Mouse (Mus musculus) layer of hippocampus, postnatal 10 days (tissue): ENCODE measurements around the gene Chd5. TPM values are rescaled to one million over a fixed set of nuclear protein-coding genes. Genes with fewer than 3 reads are reported as not detected.
A peak's percentile ranks its signal among the peaks of the same experiment; 100 is the strongest.

Experiments used
- DNase-seq, 2 experiments: peaks; one replicate each; pipeline ENCODE4 v3.0.0; 2021; ENCODE audit warnings: low spot score in 2 of 2
- long read RNA-seq: library from polyadenylated mRNA; stranded (forward); transcript quantifications from one replicate; pipeline ENCODE4 v2.0.0, GENCODE M21; 2023
- total RNA-seq, 2 experiments: library from RNA; stranded (reverse); gene quantifications; 2 replicates each; pipeline ENCODE4 v1.2.3; 2021

The Chd5 gene
- 100 to 1,000 TPM; 189 to 192 TPM for total RNA-seq
- long read RNA-seq, full-length matches to known transcripts = 2 of 64 reads
- long read RNA-seq, partial matches to known transcripts = 8 of 64 reads
- long read RNA-seq, other reads (novel, unspliced or antisense) = 54 of 64 reads

DNA sequence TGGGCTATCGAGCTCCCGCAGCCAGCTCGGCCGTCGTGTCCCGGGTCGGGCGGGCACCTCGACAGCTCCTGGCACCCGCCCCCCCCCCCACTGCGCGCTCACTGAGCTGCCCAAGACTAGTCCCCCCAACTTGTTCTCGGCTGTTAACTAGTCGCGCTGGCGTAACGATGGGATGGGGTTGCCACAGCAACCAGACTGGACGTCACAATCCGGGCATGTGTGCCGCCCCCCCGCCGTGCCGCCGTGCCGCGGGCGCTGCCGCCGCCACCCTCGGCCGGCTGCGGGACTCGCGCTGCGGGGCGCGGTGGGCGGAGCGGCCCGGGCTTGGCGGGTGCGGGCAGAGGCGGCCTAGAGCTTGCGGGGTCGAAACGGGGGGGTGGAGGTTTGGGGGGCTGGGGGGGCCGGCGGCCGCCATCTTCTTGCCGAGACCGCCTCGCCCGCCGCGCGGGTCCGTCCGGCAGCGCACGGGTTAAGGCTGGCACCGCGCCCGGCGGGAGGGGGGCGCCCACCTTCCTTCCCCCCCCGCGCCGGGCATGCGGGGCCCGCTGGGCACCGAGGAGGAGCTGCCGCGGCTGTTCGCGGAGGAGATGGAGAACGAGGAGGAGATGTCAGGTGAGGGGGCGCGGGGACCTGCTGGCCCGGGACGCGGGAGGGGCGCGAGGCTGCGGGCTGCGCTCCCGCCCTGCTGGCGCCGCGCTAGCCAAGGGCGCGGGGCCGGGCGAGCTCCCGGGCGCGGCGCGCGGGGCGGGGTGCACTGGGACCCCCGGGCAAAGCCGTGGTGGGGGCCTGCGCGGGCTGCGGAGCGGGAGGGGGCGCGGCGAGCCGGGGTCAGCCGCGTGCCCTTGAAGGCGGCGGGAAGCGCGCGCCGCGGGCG lies at the start of gene Chd5:
Chd5 (plus strand) TSS at position 233 of the 874 bp plus-strand sequence.
- peak; percentile 60 to 71 for DNase-seq

- no peak for DNase-seq
Measured at GRCm38 (mm10) chr4:152290385-152290784, 48.1 kb upstream of the Chd5 start.

DNA sequence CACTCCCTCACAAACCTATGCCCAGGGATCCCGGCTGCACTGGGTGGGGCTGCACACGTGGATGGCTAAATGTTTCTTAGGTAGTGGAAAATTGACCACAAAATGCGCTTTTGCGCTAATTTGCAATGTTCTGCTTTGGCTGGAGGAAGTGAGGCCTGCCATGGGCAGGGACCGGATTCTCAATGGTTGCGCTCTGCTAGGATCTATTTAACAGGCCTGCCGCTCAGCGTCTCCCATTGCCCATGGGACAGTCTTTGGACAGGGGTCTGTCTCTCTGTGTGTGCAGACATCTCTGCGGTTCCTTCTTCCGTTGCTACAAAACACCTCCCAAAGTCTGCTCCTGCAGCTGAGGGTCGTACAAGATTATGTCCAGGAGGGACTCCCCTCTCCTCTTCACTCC lies 47.5 kb upstream of the Chd5 start:
- DNase-seq = no peak

DNA sequence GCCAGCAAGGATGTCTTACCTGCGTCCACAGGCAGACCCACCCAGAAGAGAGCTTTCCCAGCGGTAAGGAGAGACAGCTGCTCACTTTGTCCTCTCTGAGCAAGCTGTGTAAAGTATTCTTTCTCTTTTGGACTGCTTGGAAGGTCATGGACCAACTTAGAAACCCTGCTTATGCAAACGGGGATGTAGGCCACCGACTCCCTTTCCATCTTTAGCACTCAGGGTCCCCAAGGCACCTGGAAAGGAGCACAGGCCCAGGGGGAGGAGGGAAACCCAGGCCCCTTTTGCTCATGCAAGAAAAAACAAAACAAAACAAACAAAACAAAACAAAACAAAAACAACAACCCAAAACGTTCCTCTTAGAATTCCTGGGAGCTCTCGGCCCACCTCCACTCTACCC lies 46.9 kb upstream of the Chd5 start, which contains the start of gene Hes3:
Hes3 (minus strand) TSS at position 101 of the 400 bp plus-strand sequence.
- no peak for DNase-seq

DNA sequence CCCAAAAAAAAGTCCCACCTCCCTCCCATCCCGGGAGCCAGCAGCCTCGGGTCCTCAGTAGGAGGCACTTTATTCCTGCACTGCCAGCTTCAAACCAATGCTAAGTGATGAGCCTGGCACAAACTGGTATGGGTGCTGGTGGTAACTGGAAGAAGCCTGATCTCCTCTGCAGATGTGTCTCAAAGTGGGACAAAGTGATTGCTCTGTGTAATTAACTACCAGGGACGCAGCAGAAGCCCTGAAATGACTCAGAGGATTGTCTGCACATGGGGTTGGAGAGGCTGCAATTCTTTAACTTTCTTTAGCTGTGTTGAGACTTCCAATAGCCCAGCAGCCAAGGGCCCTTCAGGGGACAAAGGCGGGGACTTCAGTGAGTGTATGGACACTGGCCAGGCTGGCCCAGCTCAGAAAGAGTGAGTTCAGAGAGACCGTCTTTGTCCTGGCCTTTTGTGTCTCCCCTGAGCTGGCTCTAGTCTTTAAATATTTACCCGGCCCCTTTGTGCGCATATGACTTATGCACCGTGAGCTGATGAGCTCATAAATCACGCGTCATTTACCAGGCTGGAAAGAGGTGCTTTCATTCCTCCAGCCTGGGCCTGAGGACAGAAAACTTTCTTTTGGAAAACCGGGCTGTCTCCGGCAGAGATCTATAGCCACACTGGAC lies 46.2 kb upstream of the Chd5 start:
- DNase-seq = no peak

DNA sequence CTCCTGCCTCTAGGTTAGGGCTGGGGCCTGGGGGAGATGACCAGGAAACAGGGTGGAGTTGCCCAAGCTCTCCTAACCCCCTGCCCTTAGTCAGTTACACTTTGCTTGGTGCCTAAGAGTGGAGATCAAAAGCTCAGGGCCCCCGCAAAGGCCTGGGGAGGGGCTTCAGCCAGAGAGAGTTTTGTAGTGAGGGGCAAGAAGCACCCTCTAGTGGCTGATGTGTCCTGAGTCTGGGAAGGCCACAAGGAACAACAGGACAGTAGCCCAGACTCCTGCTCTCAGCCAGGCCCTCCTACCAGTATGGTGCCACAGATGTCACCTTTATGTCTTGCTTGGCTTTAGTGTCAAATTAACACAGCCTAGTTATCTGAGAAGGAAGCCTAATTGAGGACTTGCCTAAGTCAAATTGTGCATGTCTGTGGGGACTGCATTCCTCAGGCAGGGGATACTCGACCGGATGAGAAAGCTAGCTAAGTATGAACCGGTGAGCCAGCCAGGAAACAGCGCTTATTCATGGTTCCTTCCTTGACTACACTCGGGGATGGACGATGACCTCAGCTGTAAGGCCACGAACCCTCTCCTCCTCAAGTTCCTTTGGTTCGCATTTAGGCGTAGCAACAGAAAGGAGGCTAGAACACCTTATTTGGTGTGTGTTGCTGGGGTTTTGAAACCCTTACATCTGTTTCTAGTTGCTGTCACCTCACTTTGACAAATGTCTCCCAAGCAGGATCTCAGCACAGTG lies 44.1 kb upstream of the Chd5 start:
- DNase-seq = no peak

DNA sequence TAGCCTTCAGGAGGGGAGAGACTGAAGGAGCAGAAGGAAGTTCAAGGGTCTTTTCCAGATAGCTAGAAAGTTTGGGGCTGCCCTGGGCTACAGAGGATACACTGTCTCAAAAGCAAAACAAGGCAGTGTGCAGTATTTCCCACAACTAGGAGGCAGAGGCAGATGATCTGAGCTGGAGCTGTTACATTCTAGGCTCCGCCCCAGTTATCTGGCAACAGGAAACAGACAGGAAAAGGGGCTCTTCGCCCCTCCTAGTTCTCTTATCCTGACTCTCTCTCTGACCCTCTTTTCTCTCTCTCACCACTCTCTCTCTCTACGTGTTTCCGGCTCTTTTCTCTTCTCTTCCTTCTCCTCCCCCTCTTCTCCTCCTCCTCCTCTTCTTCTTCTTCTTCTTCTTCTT lies 42.5 kb upstream of the Chd5 start:
- no peak for DNase-seq

DNA sequence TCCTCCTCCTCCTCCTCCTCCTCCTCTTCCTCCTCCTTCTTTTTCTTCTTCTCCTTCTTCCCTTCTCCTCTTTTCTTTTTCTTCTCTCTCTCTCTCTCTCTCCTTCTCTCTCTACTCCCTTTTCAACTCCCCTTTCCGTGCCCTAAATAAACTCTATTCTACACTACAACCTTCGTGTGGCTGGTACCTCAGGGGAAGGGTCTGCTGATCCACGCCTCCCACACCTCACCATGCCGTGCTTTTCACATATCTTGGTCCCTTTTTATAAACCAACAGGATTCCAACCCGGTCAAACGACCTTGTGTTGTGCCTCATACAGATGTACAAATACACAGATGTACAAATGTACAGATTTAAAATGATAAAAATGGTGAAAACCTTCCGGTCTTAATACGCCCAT lies 42.1 kb upstream of the Chd5 start:
- DNase-seq = no peak

DNA sequence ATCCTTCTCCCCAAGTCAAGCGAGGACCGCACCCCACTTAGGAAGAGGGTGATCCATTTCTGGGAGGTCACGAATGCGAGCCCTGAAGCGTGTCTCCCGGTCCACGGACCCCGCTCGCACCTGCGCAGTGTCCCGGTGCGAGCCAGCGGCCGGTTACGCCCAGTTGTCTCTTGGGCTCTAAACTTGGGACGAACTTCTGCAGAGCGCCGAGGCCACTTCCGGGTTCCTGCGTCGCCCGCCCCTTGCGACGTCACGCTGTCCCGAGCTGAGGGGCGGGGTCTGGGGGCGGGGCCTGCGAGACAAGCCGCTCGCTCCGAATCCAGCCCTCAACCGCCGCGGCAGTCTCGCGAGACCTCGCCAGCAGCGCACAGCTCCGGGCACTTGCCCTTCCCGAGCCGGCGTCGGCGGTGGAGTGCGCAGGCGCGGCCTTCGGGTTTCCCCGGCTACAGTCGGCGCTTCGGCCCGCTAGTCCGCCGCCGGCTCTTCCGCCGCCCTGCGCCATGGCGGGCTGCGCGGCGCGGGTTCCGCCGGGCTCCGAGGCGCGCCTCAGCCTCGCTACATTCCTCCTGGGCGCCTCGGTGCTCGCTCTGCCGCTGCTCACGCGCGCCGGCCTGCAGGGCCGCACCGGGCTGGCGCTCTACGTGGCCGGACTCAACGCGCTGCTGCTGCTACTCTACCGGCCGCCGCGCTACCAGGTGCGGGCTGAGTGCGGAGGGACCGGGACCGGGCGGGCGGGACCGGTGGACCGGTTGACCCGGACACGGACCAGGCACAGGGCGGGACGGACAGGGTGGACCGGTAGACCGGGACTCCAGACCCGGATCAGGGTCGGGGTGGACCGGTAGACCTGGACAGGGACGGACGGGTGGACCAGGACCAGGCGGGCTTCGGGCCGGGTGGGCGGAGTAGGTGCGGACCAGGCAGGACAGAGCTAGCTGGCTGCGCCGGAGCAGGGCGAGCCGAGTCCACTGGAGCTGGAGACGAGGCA lies 41.3 kb upstream of the Chd5 start, which contains the start of gene Icmt:
Icmt (plus strand) TSS at position 354 of the 988 bp plus-strand sequence.
- DNase-seq = peak; percentile 99

DNA sequence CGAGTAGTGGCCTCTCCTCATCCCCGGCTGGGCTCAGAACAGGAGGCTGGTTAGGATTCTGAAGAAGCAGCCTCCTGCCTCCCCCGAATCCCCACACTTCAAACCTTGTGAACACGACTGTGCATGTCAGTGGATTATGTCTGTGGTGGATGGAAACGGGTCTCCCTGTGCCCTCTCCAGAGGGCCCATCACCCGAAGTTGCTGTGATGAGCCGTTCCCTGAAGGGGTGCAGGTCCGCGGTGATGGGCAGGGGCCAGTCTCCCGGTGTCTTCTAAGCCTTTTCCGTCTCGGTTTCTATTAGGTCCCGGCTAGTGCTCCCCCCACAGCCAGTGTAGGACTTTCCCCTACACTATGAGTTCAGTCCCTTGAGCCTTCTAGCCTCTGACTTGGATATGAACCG lies 39.6 kb upstream of the Chd5 start:
- no peak for DNase-seq

- DNase-seq = no peak
Measured at GRCm38 (mm10) chr4:152300375-152300774, 38.1 kb upstream of the Chd5 start.

DNA sequence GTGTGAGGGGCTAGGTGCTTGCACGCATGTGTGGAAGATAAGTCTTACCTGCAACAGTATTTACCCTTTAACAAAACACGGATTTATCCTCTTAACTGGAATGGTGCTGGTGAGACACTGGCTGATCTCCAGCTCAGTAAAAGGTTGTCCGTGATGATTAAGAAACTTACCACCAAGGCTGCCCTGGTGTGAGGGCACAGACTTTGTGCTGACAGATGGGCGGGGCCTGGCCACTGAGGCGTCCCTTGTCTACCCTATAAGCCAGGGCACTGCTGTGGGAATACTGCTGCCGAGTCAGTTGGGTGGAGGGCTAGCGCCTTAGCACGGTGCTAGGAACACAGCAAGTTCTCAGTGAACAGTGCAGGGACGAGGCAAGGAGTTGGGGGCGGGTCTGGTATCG lies 36.4 kb upstream of the Chd5 start:
- no peak for DNase-seq

- DNase-seq = no peak
Measured at GRCm38 (mm10) chr4:152303172-152303571, 35.3 kb upstream of the Chd5 start.

GRCm38 (mm10) chr4:152304685-152305084 lies 33.8 kb upstream of the Chd5 start:
- DNase-seq = no peak

- DNase-seq = no peak
Measured at GRCm38 (mm10) chr4:152305991-152306390, 32.5 kb upstream of the Chd5 start.

- DNase-seq = no peak
Measured at GRCm38 (mm10) chr4:152307542-152307941, 30.9 kb upstream of the Chd5 start.

DNA sequence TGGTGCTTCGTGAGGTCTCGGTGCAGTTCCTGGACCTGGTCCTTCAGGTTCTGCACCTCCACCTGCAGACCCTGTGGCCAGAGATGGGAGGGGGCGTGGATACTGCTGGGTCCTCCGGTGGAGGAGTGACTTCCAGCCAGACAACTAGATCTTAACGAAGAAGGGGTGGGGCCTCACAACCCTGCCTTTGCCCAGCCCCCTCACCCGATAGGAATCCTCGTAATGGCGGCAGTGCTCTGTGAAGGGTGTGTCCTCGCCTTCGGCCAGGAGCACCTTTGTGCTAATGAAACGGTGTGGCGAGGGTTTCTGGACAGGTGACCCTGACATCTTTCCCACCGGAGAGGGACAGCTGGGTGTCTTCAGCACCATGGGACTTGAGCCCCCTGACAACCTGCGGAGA lies 26.3 kb upstream of the Chd5 start:
- no peak for DNase-seq

DNA sequence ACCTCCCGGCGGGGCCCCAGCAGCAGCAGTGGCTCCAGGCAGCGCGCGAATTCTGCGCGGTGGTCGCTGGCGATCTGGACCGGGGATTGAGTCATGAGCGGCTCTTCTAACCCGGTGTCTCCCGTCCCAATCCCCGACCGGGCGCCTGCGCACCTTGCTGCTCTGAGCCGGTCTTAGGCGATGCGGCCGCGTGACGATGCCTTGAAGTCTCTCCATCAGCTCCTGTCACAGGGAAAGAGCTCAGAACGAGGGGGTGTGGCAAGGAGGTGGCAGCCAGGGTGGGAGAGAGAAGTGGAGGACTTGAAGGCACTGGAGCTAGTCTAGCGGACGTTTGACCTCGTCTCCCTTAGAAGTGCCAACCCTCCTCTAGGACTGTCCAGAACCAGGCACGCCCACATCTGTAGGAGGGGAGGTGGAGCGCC lies 25.2 kb upstream of the Chd5 start:
- no peak for DNase-seq

- DNase-seq = no peak
Measured at GRCm38 (mm10) chr4:152313934-152314333, 24.5 kb upstream of the Chd5 start.

DNA sequence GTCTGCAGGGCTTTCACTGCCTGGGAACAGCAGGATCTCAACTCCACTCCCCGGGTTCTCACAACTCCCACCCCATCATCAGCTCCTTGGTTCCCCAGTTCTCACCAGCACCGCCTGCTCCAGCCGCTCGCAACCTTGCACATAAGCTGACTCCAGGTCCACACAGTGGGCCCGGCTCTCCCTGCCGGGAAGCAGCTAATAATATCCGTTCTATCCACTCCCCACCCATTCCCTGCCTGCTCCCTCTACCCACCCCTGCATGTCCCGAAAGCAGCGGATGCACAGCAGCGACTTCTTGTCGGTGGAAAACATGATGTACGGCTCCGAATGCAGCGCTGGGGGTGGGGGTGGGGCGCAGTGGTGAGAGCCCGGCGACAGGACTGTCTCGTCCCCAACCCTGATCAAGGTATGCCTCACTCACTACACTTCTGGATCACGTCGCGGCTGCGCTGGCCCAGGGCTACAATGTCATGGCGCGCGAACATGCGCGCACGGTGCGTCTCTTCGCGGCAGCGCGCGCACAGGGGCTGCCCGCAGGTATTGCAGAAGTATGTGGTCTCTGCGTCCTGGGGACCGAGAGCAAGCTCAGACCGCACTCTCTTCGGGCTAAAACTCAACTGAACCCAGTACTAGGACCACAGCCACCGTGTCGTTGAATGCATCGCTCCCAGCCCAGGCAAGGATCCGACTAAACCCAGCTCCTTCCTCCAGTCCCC lies 22.8 kb upstream of the Chd5 start:
- DNase-seq = no peak
